Mouse (Mus musculus) MEL (cell line): ENCODE results near the gene Thbs1.

ENCODE experiments used
- MEF2A ChIP-seq: IDR thresholded peaks from 2 replicates; pipeline ENCODE4 v1.6.1; 2014; ENCODE audit warnings: low read depth, mild to moderate bottlenecking, inconsistent platforms, low read length, improper control_type of control experiment; ENCODE audit not compliant: poor library complexity, insufficient replicate concordance, severe bottlenecking; ENCODE audit errors: extremely low read depth
- SIN3A ChIP-seq: IDR thresholded peaks from 2 replicates; pipeline ENCODE4 v1.6.1; 2012; ENCODE audit warnings: low read length, improper control_type of control experiment, inconsistent platforms

- TF ChIP-seq MEF2A (no peak), SIN3A (no peak)
These were observed 47.5 kb downstream of the Thbs1 start for GRCm38 (mm10) chr2:118159126-118159525.
